Mouse (Mus musculus): ENCODE measurements around the gene Igfbp5. TPM values are rescaled to one million over a fixed set of nuclear protein-coding genes. Genes with fewer than 3 reads are reported as not detected.

Gene Igfbp5
- polyA plus RNA-seq (2014; fragmentation: Nextera tagmentation; extraction: Ambion mirVana) = 64.3 and 90.1 TPM in 2 replicates

- Histone ChIP-seq H3K9ac (ENCODE audit: low read length) (peak within 1 kb of the TSS; percentile 86), H3K27ac (replicated peaks in 1 of 2; ENCODE audit: control insufficient read depth in 1 of 2, insufficient read depth in 1 of 2, low read depth in 2 of 2, low read length in 2 of 2) (peak within 1 kb of the TSS; percentile 88 to 89), H3K9me3 (ENCODE audit: control insufficient read depth, low read length) (no peaks in the 10 kb centered on the region), H3K4me2 (ENCODE audit: low read length) (peak within 1 kb of the TSS; percentile 98), H3K27me3 (ENCODE audit: control insufficient read depth, insufficient read depth, low read length) (no peaks in the 10 kb centered on the region), H3K4me1 (ENCODE audit: control insufficient read depth in 2 of 2, insufficient read depth in 2 of 2, low read length in 2 of 2) (peaks cover 13 to 29% of the 10 kb centered on the region in 2 experiments), H3K36me3 (ENCODE audit: control insufficient read depth, insufficient read depth, low read length) (no peaks in the 10 kb centered on the region; the same call in 1 of the 2 replicates), H3K4me3 (ENCODE audit: control insufficient read depth in 1 of 2, insufficient read depth in 1 of 2, low read depth in 1 of 2, low read length in 2 of 2) (peak within 1 kb of the TSS; percentile 75 to 79)
- under 1% methylated on average over 38 of the region's 38 CpGs for WGBS
- ATAC-seq (ENCODE audit: insufficient number of reproducible peaks, insufficient read depth, low FRiP score, low read depth) = peak; percentile 33; the same call in 1 of the 2 replicates
Observed at GRCm38 (mm10) chr1:72874287-72875211, at the start of gene Igfbp5. Igfbp5 (minus strand) TSS chr1:72874884.

DNA sequence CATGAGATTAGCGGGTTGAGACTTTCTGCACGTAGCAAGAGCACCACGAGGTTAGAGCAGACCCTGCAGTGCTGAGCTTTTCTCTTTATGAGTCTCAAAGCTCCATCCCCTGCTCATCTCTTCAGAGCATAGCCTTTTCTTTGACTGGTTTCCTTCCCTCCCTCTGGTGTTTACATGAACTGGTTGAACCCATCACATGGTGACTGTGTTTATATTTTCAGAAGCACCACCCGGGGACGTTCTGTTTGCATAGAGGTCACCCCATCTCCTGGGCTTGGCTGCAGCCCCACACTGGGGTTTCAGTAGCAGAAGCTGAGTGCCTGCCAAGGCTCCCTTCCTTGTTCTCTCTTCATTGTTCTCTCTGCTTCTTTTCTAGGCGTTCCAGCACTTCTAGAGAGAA, 40.1 kb upstream of the Igfbp5 start:
- Histone ChIP-seq H3K9ac (ENCODE audit: low read length) (no peak overlapping the region), H3K4me2 (ENCODE audit: low read length) (no peak overlapping the region), H3K36me3 (ENCODE audit: control insufficient read depth, insufficient read depth, low read length) (no peaks in the 10 kb centered on the region), H3K4me3 (ENCODE audit: control insufficient read depth in 1 of 2, insufficient read depth in 1 of 2, low read depth in 1 of 2, low read length in 2 of 2) (no peak overlapping the region), H3K27me3 (ENCODE audit: control insufficient read depth, insufficient read depth, low read length) (no peaks in the 10 kb centered on the region), H3K9me3 (ENCODE audit: control insufficient read depth, low read length) (no peaks in the 10 kb centered on the region), H3K4me1 (ENCODE audit: control insufficient read depth in 2 of 2, insufficient read depth in 2 of 2, low read length in 2 of 2) (peaks cover 1 to 3% of the 10 kb centered on the region in 2 experiments; a peak in 2 of 4 replicates), H3K27ac (replicated peaks in 1 of 2; ENCODE audit: control insufficient read depth in 1 of 2, insufficient read depth in 1 of 2, low read depth in 2 of 2, low read length in 2 of 2) (no peak overlapping the region)
- 56% methylated on average over 6 of the region's 6 CpGs for WGBS
- no peak for ATAC-seq (ENCODE audit: insufficient number of reproducible peaks, insufficient read depth, low FRiP score, low read depth)

GRCm38 (mm10) chr1:72913073-72913472, 38.4 kb upstream of the Igfbp5 start:
- Histone ChIP-seq H3K9ac (ENCODE audit: low read length) (no peak overlapping the region), H3K4me2 (ENCODE audit: low read length) (no peak overlapping the region), H3K9me3 (ENCODE audit: control insufficient read depth, low read length) (no peaks in the 10 kb centered on the region), H3K4me3 (ENCODE audit: control insufficient read depth in 1 of 2, insufficient read depth in 1 of 2, low read depth in 1 of 2, low read length in 2 of 2) (no peak overlapping the region), H3K27ac (replicated peaks in 1 of 2; ENCODE audit: control insufficient read depth in 1 of 2, insufficient read depth in 1 of 2, low read depth in 2 of 2, low read length in 2 of 2) (no peak overlapping the region), H3K36me3 (ENCODE audit: control insufficient read depth, insufficient read depth, low read length) (no peaks in the 10 kb centered on the region), H3K4me1 (ENCODE audit: control insufficient read depth in 2 of 2, insufficient read depth in 2 of 2, low read length in 2 of 2) (peaks cover 3 to 6% of the 10 kb centered on the region in 2 experiments), H3K27me3 (ENCODE audit: control insufficient read depth, insufficient read depth, low read length) (no peaks in the 10 kb centered on the region)
- no peak for ATAC-seq (ENCODE audit: insufficient number of reproducible peaks, insufficient read depth, low FRiP score, low read depth)
- WGBS = 87% methylated on average over 5 of the region's 5 CpGs

- no peaks in the 10 kb centered on the region for H3K27me3 ChIP-seq (ENCODE audit: control insufficient read depth, insufficient read depth, low read length)
- no peak for ATAC-seq (ENCODE audit: insufficient number of reproducible peaks, insufficient read depth, low FRiP score, low read depth)
- H3K4me1 ChIP-seq (ENCODE audit: control insufficient read depth in 2 of 2, insufficient read depth in 2 of 2, low read length in 2 of 2) = peaks cover 0 to 9% of the 10 kb centered on the region in 2 experiments; a peak in 1 of 4 replicates
- H3K36me3 ChIP-seq (ENCODE audit: control insufficient read depth, insufficient read depth, low read length) = no peaks in the 10 kb centered on the region
- WGBS = 80% methylated on average over 2 of the region's 2 CpGs
- no peak overlapping the region for H3K9ac ChIP-seq (ENCODE audit: low read length)
- no peak overlapping the region for H3K27ac ChIP-seq (replicated peaks in 1 of 2; ENCODE audit: control insufficient read depth in 1 of 2, insufficient read depth in 1 of 2, low read depth in 2 of 2, low read length in 2 of 2)
- H3K9me3 ChIP-seq (ENCODE audit: control insufficient read depth, low read length) = no peaks in the 10 kb centered on the region
- H3K4me3 ChIP-seq (ENCODE audit: control insufficient read depth in 1 of 2, insufficient read depth in 1 of 2, low read depth in 1 of 2, low read length in 2 of 2) = no peak overlapping the region
- H3K4me2 ChIP-seq (ENCODE audit: low read length) = no peak overlapping the region
Observed at GRCm38 (mm10) chr1:72895821-72896220, 21.1 kb upstream of the Igfbp5 start.

GRCm38 (mm10) chr1:72887910-72888309, 13.2 kb upstream of the Igfbp5 start:
- no peaks in the 10 kb centered on the region for H3K36me3 ChIP-seq (ENCODE audit: control insufficient read depth, insufficient read depth, low read length)
- no peak overlapping the region for H3K4me2 ChIP-seq (ENCODE audit: low read length)
- WGBS = 12% methylated on average over 1 of the region's 1 CpGs
- no peak overlapping the region for H3K4me3 ChIP-seq (ENCODE audit: control insufficient read depth in 1 of 2, insufficient read depth in 1 of 2, low read depth in 1 of 2, low read length in 2 of 2)
- no peak for ATAC-seq (ENCODE audit: insufficient number of reproducible peaks, insufficient read depth, low FRiP score, low read depth)
- H3K9me3 ChIP-seq (ENCODE audit: control insufficient read depth, low read length) = no peaks in the 10 kb centered on the region
- H3K4me1 ChIP-seq (ENCODE audit: control insufficient read depth in 2 of 2, insufficient read depth in 2 of 2, low read length in 2 of 2) = peaks cover 3 to 9% of the 10 kb centered on the region in 2 experiments; a peak in 2 of 4 replicates
- H3K9ac ChIP-seq (ENCODE audit: low read length) = no peak overlapping the region
- H3K27me3 ChIP-seq (ENCODE audit: control insufficient read depth, insufficient read depth, low read length) = no peaks in the 10 kb centered on the region
- H3K27ac ChIP-seq (replicated peaks in 1 of 2; ENCODE audit: control insufficient read depth in 1 of 2, insufficient read depth in 1 of 2, low read depth in 2 of 2, low read length in 2 of 2) = no peak overlapping the region

DNA sequence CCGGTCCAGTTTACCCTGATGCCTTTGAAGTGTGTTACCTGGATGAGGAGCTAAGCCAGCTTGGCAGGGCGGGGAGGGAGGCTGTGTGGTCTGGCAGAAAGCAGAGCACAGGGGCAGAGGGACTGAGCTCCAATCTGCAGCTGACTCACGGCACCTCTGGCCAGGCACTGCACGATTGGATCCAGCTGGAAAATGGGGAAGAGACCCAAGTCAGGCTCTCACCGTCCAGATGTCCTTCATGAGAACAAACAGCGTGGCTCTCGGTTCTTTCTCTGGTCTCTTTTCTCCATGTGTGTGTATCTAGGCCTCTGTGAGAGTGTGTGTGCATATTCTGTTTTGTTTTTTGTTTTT, 11.1 kb upstream of the Igfbp5 start:
- H3K9me3 ChIP-seq (ENCODE audit: control insufficient read depth, low read length) = no peaks in the 10 kb centered on the region
- WGBS = 72% methylated on average over 7 of the region's 7 CpGs
- H3K4me2 ChIP-seq (ENCODE audit: low read length) = no peak overlapping the region
- H3K4me1 ChIP-seq (ENCODE audit: control insufficient read depth in 2 of 2, insufficient read depth in 2 of 2, low read length in 2 of 2) = peaks cover 0 to 3% of the 10 kb centered on the region in 2 experiments; a peak in 1 of 4 replicates
- ATAC-seq (ENCODE audit: insufficient number of reproducible peaks, insufficient read depth, low FRiP score, low read depth) = no peak
- no peak overlapping the region for H3K27ac ChIP-seq (replicated peaks in 1 of 2; ENCODE audit: control insufficient read depth in 1 of 2, insufficient read depth in 1 of 2, low read depth in 2 of 2, low read length in 2 of 2)
- no peak overlapping the region for H3K9ac ChIP-seq (ENCODE audit: low read length)
- H3K4me3 ChIP-seq (ENCODE audit: control insufficient read depth in 1 of 2, insufficient read depth in 1 of 2, low read depth in 1 of 2, low read length in 2 of 2) = no peak overlapping the region
- no peaks in the 10 kb centered on the region for H3K27me3 ChIP-seq (ENCODE audit: control insufficient read depth, insufficient read depth, low read length)
- H3K36me3 ChIP-seq (ENCODE audit: control insufficient read depth, insufficient read depth, low read length) = no peaks in the 10 kb centered on the region

- Histone ChIP-seq H3K36me3 (ENCODE audit: control insufficient read depth, insufficient read depth, low read length) (no peaks in the 10 kb centered on the region), H3K27me3 (ENCODE audit: control insufficient read depth, insufficient read depth, low read length) (no peaks in the 10 kb centered on the region), H3K4me2 (ENCODE audit: low read length) (no peak overlapping the region), H3K9ac (ENCODE audit: low read length) (no peak overlapping the region), H3K4me1 (ENCODE audit: control insufficient read depth in 2 of 2, insufficient read depth in 2 of 2, low read length in 2 of 2) (peaks cover 0 to 3% of the 10 kb centered on the region in 2 experiments; a peak in 1 of 4 replicates), H3K4me3 (ENCODE audit: control insufficient read depth in 1 of 2, insufficient read depth in 1 of 2, low read depth in 1 of 2, low read length in 2 of 2) (no peak overlapping the region), H3K9me3 (ENCODE audit: control insufficient read depth, low read length) (no peaks in the 10 kb centered on the region), H3K27ac (replicated peaks in 1 of 2; ENCODE audit: control insufficient read depth in 1 of 2, insufficient read depth in 1 of 2, low read depth in 2 of 2, low read length in 2 of 2) (no peak overlapping the region)
- 83% methylated on average over 11 of the region's 11 CpGs for WGBS
- ATAC-seq (ENCODE audit: insufficient number of reproducible peaks, insufficient read depth, low FRiP score, low read depth) = no peak
Observed at GRCm38 (mm10) chr1:72885111-72885818, 10.6 kb upstream of the Igfbp5 start.
